Mouse (Mus musculus): ENCODE results near the gene Ralgps1. TPM values are rescaled to one million over a fixed set of nuclear protein-coding genes. Genes with fewer than 3 reads are reported as not detected.

The Ralgps1 gene
- total and polyA plus RNA-seq, 3 experiments, result 0.62 to 2.1 (median 1.5) TPM

GRCm38 (mm10) chr2:33244880-33245279 lies 126.4 kb downstream of the Ralgps1 start:
- dilution Hi-C loops (cut with MboI; ENCODE audit: extremely low pct_ligation_motif_present, extremely low pct_unique_long_range_greater_than_20kb, low sequenced_read_pairs), result no loop called here

GRCm38 (mm10) chr2:33237581-33237980 lies 133.7 kb downstream of the Ralgps1 start:
- H3K9ac ChIP-seq (ENCODE audit: insufficient read depth, low read depth), result no peak overlapping the region
- H3K27me3 ChIP-seq (replicated peaks), result no peaks in the 10 kb centered on the region
- H3K9me3 ChIP-seq (replicated peaks; ENCODE audit: low read length), result no peaks in the 10 kb centered on the region
- in situ Hi-C loops (cut with MboI; ENCODE audit: low pct_ligation_motif_present, low pct_unique_long_range_greater_than_20kb, low sequenced_read_pairs), result loop anchor here (10.0 kb wide), 1 partner anchor 183 kb away; no protein-coding TSS in a partner anchor
- peaks cover 0 to 2% of the 10 kb centered on the region in 2 experiments for H3K36me3 ChIP-seq (replicated peaks in 1 of 2; ENCODE audit: control insufficient read depth in 1 of 2, insufficient read depth in 1 of 2, low read length in 1 of 2)
- H3K79me2 ChIP-seq (replicated peaks; ENCODE audit: control insufficient read depth, extremely low read depth, insufficient read depth, poor library complexity, severe bottlenecking), result no peaks in the 10 kb centered on the region
- H3K4me2 ChIP-seq (ENCODE audit: insufficient read depth, low read depth, poor library complexity, severe bottlenecking), result no peak overlapping the region
- TF ChIP-seq TCF12 (IDR thresholded peaks at IDR 0.05; ENCODE audit: low read depth, low read length) (no peak), CTCF (conservative IDR thresholded peaks at IDR 0.05 in 1 of 2, IDR thresholded peaks at IDR 0.05 in 1 of 2; ENCODE audit: low read depth in 2 of 2, low read length in 2 of 2) (no peak), KAT2A (IDR thresholded peaks at IDR 0.05; ENCODE audit: insufficient replicate concordance, low read length) (no peak), POLR2AphosphoS2 (IDR thresholded peaks at IDR 0.05; ENCODE audit: low read depth, low read length) (no peak), E2F4 (IDR thresholded peaks at IDR 0.05; ENCODE audit: insufficient replicate concordance, low read depth, low read length) (no peak), SMC3 (IDR thresholded peaks at IDR 0.05; ENCODE audit: low read depth, low read length) (no peak), ELF1 (IDR thresholded peaks at IDR 0.05; ENCODE audit: low read depth, low read length) (no peak), ZNF384 (IDR thresholded peaks at IDR 0.05; ENCODE audit: low read depth, low read length) (no peak), EP300 (IDR thresholded peaks at IDR 0.05; ENCODE audit: low read length) (no peak)
- no peak for DNase-seq (ENCODE audit: extremely low read depth)
- dilution Hi-C loops (cut with MboI; ENCODE audit: extremely low pct_ligation_motif_present, extremely low pct_unique_long_range_greater_than_20kb, low sequenced_read_pairs), result no loop called here
- peaks cover 0 to 6% of the 10 kb centered on the region in 2 experiments; a peak in 2 of 4 replicates for H3K4me1 ChIP-seq (ENCODE audit: control insufficient read depth in 1 of 2, insufficient read depth in 2 of 2)
- H3K4me3 ChIP-seq (replicated peaks in 1 of 3; ENCODE audit: low read depth in 2 of 3, low read length in 2 of 3, poor library complexity in 1 of 3), result no peak overlapping the region
- no peak overlapping the region for H3K27ac ChIP-seq (ENCODE audit: insufficient read depth, low read depth)

More at GRCm38 (mm10) chr2:33244880-33245279, 126.4 kb downstream of the Ralgps1 start:
- H3K27ac ChIP-seq (ENCODE audit: insufficient read depth, low read depth), result no peak overlapping the region
- H3K36me3 ChIP-seq (replicated peaks in 1 of 2; ENCODE audit: control insufficient read depth in 1 of 2, insufficient read depth in 1 of 2, low read length in 1 of 2), result peaks cover 0 to 8% of the 10 kb centered on the region in 2 experiments
- in situ Hi-C loops (cut with MboI; ENCODE audit: low pct_ligation_motif_present, low pct_unique_long_range_greater_than_20kb, low sequenced_read_pairs), result no loop called here
- peaks cover 0 to 4% of the 10 kb centered on the region in 2 experiments; a peak in 1 of 4 replicates for H3K4me1 ChIP-seq (ENCODE audit: control insufficient read depth in 1 of 2, insufficient read depth in 2 of 2)
- no peaks in the 10 kb centered on the region for H3K27me3 ChIP-seq (replicated peaks)
- H3K9ac ChIP-seq (ENCODE audit: insufficient read depth, low read depth), result no peak overlapping the region
- no peak overlapping the region for H3K4me2 ChIP-seq (ENCODE audit: insufficient read depth, low read depth, poor library complexity, severe bottlenecking)
- no peaks in the 10 kb centered on the region for H3K79me2 ChIP-seq (replicated peaks; ENCODE audit: control insufficient read depth, extremely low read depth, insufficient read depth, poor library complexity, severe bottlenecking)
- no peak for TF ChIP-seq ZMIZ1 (IDR thresholded peaks at IDR 0.05; ENCODE audit: low read depth, low read length)
- no peak for TF ChIP-seq PAX5 (IDR thresholded peaks at IDR 0.05; ENCODE audit: low read length)
- TF ChIP-seq UBTF (IDR thresholded peaks at IDR 0.05; ENCODE audit: low read depth, low read length), result no peak
- no peak for TF ChIP-seq MEF2A (IDR thresholded peaks at IDR 0.05; ENCODE audit: borderline replicate concordance, low read depth, low read length)
- no peak for TF ChIP-seq NELFE (IDR thresholded peaks at IDR 0.05; ENCODE audit: low read depth, low read length)
- no peak for TF ChIP-seq KAT2A (IDR thresholded peaks at IDR 0.05; ENCODE audit: insufficient replicate concordance, low read length)
- no peak for TF ChIP-seq ZNF384 (IDR thresholded peaks at IDR 0.05; ENCODE audit: low read depth, low read length)
- TF ChIP-seq POLR2AphosphoS2 (IDR thresholded peaks at IDR 0.05; ENCODE audit: low read depth, low read length), result no peak
- no peak for TF ChIP-seq POLR2A (IDR thresholded peaks at IDR 0.05; ENCODE audit: low read depth, low read length)
- TF ChIP-seq JUN (IDR thresholded peaks at IDR 0.05; ENCODE audit: insufficient read depth, low read depth, low read length), result no peak
- DNase-seq (ENCODE audit: extremely low read depth), result no peak
- H3K9me3 ChIP-seq (replicated peaks; ENCODE audit: low read length), result no peaks in the 10 kb centered on the region
- no peak overlapping the region for H3K4me3 ChIP-seq (replicated peaks in 1 of 3; ENCODE audit: low read depth in 2 of 3, low read length in 2 of 3, poor library complexity in 1 of 3)

All from CH12.LX (cell line).